Mouse (Mus musculus) T-helper 2 cell (primary cell): ENCODE data around the gene Pde11a.

Source experiments
- in situ Hi-C: fragments of 300-600 bp; cut with MboI, MseI; formaldehyde crosslinking; loops from one replicate; pipeline ENCODE4 v1.15.1; 2025; ENCODE audit warnings: high pct_unique_total_duplicates

Pde11a gene

GRCm38 (mm10) chr2:76058661-76059467, 279.7 kb downstream of the Pde11a start:
- in situ Hi-C loops = no loop called here

DNA sequence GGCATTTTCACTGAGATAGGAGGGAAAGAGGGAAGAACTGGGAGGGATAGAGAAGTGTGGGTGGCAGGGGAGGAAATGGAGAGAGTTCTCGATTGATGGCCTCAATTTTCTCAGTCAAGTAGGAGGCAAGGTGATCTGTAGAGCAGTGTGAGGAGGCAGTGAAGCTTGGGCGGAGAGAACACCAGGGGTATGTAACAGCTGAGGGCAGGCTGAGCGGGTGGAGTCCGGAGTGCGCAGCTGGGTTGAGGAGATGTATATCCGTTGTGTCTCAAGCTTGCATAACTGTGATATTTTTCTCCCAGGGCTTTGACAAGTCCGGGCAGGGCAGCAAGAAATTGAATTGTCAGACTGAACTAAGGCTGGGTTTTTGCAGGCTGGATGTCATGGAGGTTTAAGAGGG, 281.0 kb downstream of the Pde11a start:
- in situ Hi-C loops = no loop called here

DNA sequence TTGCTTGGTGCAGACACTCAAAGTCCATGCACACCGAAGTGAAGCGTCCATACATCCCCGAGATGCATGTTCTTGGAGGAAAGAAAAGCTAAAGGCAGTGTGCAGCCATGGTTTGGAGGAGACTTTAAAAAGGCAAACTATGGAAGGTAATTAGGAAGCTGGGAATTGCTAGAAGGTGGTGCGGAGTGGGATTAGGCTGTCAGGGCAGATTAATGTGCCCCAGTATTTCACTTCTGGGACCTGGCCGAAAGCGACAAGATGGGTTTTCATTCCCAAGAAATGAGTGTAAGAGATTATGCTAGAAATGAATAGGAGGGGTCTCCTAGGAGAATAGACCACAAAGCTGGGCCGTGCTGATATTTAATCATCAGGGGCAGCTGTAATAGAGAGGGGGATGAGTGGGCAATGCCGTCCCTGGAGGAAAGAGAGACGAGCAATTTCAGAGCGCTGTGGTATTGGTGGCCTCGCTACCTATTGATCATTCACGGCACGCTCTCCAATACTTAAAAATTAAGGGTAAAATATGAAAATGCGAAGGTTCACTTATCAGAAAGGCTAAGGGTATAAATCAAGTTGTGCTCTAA, 284.7 kb downstream of the Pde11a start:
- in situ Hi-C loops = no loop called here

DNA sequence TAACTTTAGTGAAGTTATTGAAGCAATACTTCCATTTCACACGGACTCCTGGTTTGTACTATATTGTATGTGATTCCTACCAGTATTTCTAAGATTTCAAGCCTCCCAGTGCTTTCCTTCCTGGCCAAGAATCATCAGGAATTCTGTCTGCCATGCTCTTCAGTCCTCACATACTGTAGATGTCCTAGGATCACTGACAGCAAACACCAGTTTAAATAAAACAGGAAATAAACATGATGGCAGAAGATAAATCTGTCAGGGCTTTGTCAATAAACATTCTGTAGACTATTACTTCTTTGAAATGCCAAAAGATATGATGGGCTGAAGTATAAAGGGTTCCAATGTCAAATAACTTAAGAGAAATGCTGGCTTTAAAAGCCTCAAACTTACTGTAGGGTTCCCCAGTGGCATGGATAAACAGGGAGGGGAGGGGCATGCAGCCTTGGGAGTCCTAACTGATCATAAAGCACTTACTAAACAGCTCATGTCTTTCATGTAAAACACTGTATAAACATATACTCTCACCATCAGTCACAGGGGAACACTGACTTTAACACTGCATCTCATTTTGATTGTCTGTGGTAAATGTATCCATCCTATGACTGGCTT, 285.6 kb downstream of the Pde11a start:
- in situ Hi-C loops = no loop called here

- in situ Hi-C loops = no loop called here
These were observed 287.2 kb downstream of the Pde11a start for GRCm38 (mm10) chr2:76051385-76051784.

DNA sequence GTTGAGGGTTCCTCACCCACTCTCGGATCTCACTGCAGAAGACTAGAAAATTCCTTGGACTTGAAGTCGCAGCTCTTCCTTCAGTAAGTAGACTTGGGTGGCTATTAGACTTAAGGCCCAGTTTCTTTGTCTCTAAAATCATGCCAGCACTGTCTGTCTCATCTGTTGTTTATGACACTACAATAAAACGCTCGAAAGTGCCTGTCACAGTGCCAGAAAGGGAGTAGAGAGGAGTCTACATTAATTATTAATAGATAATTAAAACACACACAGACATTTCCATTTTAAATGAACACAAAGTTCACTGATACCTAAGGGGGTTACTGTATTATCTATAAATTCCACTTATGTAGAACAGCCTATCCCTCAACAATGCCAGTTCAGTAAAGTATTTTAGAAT, 287.7 kb downstream of the Pde11a start:
- in situ Hi-C loops = no loop called here

DNA sequence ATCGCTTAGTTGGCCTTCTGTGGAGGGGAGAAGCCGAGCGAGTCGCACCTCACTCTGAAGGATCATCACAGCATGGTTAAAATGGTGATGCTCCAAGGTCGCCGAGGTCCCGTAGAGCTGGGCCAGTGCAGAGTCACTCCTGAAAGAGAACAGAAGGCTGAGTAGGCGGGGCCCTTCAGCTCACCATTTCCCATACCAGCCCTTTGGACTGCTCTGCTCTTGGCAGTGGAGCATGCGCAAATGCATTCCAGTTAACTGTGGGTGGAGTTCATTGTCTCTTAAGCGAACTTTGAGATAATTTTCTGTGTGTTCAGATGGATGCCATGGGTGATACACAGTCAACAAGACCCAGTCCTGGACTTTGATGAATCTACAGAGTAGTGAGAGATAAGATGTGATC, 288.5 kb downstream of the Pde11a start:
- in situ Hi-C loops = no loop called here

DNA sequence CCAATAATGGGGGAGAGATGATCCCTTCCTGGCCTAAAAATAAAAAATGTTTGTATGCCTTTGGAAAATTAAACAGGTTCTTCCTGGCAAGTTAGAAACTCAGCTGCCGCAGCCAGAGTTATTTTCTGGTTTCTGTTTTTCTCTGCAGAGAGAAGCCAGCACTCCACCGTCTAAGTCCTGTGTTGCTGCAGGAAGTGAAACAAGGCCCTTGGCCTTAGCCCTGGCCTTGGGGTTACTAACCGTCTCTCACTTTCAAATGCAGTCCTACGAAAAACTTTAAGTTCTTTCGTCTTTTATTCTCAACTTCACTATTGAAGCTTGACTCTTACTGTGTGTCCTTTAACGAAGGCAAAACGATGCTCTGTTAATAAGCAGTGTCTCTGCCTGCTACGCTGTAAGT, 289.0 kb downstream of the Pde11a start:
- in situ Hi-C loops = no loop called here

DNA sequence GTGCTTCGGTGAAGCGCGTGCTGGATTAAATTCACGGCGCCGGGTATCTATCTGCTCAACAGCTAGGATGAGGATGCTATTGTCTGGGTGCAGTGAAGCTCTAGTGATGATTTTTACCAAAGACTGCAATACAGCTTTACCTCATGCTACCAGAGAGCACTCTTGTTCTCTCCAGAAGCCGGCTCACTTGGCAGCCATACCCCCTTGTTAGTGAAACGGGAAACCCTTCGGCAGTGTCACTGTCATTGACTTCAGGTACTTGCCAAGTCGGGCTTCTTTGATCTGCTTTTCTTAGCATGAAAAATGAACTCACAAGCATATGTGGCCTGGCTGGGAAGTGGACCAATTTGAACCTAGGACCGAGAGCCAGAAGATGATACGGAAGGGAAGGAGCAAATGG, 290.8 kb downstream of the Pde11a start:
- in situ Hi-C loops = no loop called here

DNA sequence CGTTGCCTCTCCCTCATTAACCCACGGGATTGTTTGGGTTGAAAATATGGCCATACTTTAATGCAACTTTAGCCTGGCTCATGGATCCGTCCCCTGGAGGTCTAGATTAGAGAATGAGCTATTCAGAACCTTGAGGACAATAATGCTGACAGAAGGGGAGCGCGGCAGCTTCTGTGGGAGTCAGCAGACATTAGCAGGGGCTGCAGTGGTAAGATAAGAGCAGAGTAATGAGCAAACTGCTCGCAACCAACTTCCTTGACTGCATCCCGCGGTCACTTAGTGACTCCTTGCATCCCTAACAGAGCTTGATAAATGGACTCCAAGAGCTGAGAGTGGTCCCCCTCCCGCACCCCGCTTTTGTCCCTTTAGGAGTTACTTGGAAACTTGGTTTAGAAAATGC, 296.4 kb downstream of the Pde11a start:
- in situ Hi-C loops = no loop called here

DNA sequence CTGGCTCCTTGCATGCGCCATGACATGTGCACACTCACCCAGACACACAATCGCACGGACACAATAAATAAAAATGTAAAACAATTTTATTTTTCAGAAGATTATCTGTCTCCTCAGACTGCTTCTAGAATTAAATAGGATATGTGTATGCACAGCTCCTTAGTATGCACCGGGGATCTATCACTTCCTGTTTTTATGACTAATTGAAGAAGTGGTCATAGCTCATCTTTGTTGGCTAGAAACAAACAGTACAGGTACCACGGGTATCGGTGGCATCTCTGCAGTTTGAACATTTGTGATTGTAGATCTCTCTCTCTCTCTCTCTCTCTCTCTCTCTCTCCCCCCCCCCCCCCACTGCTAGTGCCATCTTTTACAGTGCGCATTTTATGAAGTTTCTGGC, 298.5 kb downstream of the Pde11a start:
- in situ Hi-C loops = no loop called here

DNA sequence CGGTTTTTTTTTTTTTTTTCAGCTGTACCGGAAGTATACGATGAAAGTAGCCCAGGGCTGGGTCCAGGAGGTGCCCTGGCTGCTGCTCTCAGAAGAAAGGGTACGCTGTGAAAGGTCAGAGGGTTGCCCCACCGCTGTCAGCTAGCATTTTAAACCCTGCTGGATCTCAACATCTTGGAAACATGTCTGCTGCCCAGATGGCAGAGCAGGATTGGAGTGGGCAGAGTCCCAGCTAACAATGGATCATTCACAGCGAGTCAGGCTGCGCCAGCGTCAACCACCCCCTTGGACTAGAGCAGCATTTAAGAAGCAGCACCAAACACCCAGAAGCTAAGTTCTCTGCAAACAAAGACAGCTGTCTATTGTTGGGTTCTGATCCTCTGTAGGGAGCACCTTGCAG, 308.5 kb downstream of the Pde11a start:
- in situ Hi-C loops = no loop called here

DNA sequence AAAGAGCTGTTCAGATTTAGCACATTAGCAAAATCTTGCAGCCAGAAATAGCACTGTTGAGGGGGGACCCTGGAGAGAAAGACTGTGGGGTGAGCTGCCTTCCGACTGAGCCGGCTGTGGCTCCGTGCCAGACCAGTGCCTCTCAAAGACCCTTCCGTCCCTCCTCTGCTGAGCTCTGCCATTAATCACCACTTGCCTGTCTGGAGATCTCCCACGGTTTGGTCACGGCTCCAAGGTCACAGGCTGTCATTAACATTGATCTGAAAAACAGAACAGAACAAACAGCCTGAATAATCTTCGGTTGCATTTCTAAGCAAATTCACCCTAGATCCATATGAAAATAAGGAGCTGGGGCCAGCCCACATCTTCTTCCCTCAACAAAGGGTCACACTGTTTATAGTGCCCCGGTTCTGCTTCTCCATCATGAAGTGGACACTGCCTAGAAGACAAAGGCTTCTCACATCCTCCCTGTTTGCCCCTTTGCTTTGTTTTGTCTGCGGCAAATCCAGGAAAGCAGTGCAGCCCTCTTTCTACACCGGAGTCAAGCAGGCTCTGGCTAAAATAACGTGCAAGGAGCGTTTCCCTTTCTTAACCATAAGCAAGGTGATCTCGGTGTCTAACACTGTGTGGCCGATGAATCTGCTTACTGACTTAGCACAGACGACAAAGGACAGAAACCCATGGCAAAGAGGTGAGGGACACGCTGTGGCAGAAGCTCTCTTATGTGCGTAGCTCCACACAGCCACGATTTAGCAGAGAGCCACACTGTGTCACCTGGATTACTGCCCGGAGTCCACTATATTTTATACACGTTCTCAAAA, 309.3 kb downstream of the Pde11a start:
- in situ Hi-C loops = no loop called here

- in situ Hi-C loops = no loop called here
These were observed 321.7 kb downstream of the Pde11a start for GRCm38 (mm10) chr2:76016890-76017289.

- in situ Hi-C loops = no loop called here
These were observed 322.4 kb downstream of the Pde11a start for GRCm38 (mm10) chr2:76016136-76016535.

GRCm38 (mm10) chr2:76015460-76015859, 323.1 kb downstream of the Pde11a start:
- in situ Hi-C loops = no loop called here

- in situ Hi-C loops = no loop called here
These were observed 323.9 kb downstream of the Pde11a start for GRCm38 (mm10) chr2:76014659-76015058.

DNA sequence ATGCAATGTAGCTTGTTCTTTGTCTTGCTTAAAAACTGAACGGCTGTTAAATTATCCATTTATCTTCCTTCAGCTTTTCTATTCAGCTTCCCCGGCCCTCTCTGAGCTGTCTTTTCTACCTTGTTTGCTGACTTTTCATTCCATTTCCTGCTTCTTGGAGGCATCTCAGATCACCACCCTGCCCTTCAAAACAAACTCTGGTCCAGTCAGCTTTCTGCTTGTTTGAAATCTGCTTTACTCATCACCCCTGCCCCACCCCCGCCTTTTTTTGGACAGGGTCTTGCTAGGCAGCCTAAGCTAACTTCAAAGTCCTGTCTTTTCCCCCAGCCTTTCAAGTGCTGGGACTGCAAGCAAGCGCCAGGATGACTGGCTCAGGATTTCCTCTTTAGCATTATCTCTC, 332.4 kb downstream of the Pde11a start:
- in situ Hi-C loops = no loop called here

DNA sequence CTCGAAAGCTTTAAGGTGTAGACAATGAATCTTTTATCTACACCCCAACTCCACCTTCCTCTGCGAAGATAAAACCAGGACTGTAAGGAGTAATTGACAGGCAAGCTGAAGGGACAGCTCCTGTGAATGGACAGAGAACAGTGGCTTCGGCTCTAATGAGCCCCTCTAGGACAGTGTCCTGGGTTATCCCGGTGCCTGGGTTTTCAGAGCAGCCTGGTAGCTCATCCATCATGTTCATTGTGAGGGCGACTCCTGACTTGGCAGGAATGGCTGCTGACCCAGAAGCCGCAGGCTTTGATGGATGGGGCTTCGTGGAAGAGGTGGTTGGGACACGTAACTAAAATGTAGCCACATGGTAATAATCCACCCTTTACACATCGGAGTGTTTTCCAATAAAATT, 335.7 kb downstream of the Pde11a start:
- in situ Hi-C loops = no loop called here

DNA sequence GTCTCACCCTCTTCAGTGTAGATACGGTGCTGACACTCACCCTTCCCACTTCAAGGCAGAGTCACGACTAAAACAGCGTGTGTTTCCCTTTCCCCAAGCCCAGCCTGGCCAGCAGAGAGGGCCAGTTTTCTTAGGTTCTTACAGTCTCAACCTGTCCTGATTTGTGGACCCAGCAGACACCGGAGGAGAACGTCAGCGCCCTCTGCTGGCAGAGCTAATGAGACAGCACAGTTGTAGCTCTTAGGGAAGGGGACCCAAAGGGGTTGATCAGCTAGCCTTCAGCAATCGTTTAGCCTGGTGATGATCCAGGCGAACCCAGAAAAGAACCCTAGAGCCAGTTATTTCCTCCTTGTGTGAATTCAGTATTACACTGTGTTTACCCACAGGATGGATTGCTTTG, 337.2 kb downstream of the Pde11a start:
- in situ Hi-C loops = no loop called here

DNA sequence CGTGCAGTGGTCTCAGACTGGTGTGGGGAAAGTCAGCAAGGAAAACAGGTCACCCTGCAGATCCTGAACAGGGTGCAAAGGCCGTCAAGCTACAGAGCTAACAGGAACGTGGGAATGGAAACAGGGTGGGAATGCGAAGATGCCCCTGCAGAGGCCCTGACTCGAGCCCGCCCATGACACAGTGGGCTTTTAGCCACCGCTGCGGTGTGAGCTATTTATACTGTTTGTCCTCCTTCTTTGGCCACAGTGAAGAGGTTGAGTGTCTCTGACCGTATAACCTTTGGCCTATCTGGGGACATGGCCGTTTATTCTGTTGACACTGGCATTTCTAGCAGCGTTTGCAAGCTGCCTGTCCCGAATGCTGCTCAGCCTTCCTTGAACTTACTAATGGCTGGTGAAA, 338.9 kb downstream of the Pde11a start:
- in situ Hi-C loops = no loop called here

DNA sequence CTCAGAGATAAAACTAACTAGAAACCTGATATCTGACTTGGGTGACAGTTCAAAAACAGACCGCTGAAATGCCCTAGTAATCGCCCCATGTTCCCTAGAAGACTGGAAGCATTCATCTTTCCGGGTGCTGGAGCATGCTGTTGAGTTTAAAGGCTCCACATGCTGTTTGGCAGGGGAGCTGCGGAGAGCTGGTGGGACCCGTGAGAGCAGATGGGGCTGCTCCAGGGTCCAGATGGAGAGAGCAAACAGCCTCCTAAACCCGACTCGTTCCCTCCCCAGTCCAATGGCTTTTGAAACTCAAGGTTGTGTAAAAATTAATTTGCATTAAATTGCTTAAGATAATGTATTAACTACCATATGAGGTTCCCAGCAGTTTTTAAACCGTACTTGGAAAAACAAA, 339.9 kb downstream of the Pde11a start:
- in situ Hi-C loops = no loop called here
